Mouse (Mus musculus) forebrain, embryonic 16.5 days (tissue): ENCODE results near the gene A830018L16Rik. TPM values are rescaled to one million over a fixed set of nuclear protein-coding genes. Genes with fewer than 3 reads are reported as not detected.

Experiments
- ATAC-seq: fragments of 200-750 bp; cut with Nextera tagmentation; 2 replicates; pipeline ENCODE4 v1.8.0; 2017; ENCODE audit warnings: mild to moderate bottlenecking, moderate library complexity
- H3K27ac ChIP-seq: fragments of 300-500 bp; sonication (generic); 2 replicates; pipeline ENCODE4 v1.5.1; 2014; ENCODE audit warnings: low read length, control low read depth
- H3K27me3 ChIP-seq: fragments of 300-500 bp; sonication (generic); replicated peaks from 2 replicates; pipeline ENCODE4 v1.6.1; 2014; ENCODE audit warnings: low read length; ENCODE audit not compliant: control insufficient read depth, insufficient read depth
- H3K36me3 ChIP-seq: fragments of 300-500 bp; sonication (generic); 2 replicates; pipeline ENCODE4 v1.6.1; 2014; ENCODE audit not compliant: control insufficient read depth, insufficient read depth
- H3K4me1 ChIP-seq: fragments of 300-500 bp; sonication (generic); replicated peaks from 2 replicates; pipeline ENCODE4 v1.6.1; 2014; ENCODE audit warnings: low read length; ENCODE audit not compliant: control insufficient read depth, insufficient read depth
- H3K4me2 ChIP-seq: fragments of 300-500 bp; sonication (generic); 2 replicates; pipeline ENCODE4 v1.6.1; 2014; ENCODE audit warnings: mild to moderate bottlenecking, low read length, control low read depth
- H3K4me3 ChIP-seq: fragments of 300-500 bp; sonication (generic); replicated peaks from 2 replicates; pipeline ENCODE4 v1.5.1; 2014; ENCODE audit warnings: mild to moderate bottlenecking, low read length, control low read depth
- H3K9ac ChIP-seq: fragments of 300-500 bp; sonication (generic); replicated peaks from 2 replicates; pipeline ENCODE4 v1.6.1; 2014; ENCODE audit warnings: low read depth, low read length, control low read depth
- H3K9me3 ChIP-seq: fragments of 300-500 bp; sonication (generic); 2 replicates; pipeline ENCODE4 v1.6.1; 2016; ENCODE audit warnings: low read length; ENCODE audit not compliant: control insufficient read depth
- WGBS: fragments of 180-500 bp; shearing (Covaris S2); extraction: QIAGEN DNeasy Blood & Tissue Kit; methylation state at CpG from one replicate; pipeline ENCODE4 v1.1.7; 2014; 5-methylcytosine and 5-hydroxymethylcytosine counted together
- polyA plus RNA-seq: library from polyadenylated mRNA; unstranded; fragments of >200 nt; fragmentation: Nextera tagmentation; extraction: Ambion mirVana; gene quantifications from 2 replicates; pipeline ENCODE4 v1.2.1, GENCODE M21; 2015

Gene A830018L16Rik
- polyA plus RNA-seq, 1 experiment from 2014 or later: 8.6 TPM

DNA sequence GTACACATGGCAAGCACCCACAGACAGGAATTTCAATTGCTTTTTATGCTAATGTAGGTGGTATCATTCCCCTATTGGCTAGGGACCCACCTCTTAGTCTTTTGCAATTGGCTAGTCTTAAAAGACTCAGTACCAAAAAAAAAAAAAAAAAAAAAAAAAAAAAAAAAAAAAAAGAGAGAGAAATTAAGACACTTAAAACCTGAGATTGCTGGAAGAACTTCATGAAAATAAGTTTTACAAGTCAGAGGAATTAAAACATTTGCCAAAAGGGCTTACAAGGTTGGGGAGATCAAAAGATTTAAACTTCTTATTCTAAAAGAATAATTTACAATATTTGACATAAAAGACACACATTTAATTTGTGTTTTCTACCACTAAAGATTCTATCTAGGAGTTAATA lies 336.2 kb downstream of the A830018L16Rik start:
- Histone ChIP-seq H3K27ac (no peak overlapping the region), H3K4me2 (no peak overlapping the region), H3K9me3 (peaks cover 5% of the 10 kb centered on the region), H3K36me3 (no peaks in the 10 kb centered on the region), H3K4me3 (no peak overlapping the region), H3K27me3 (peaks cover 14% of the 10 kb centered on the region), H3K4me1 (peaks cover 3% of the 10 kb centered on the region; the same call in 1 of the 2 replicates), H3K9ac (no peak overlapping the region)
- ATAC-seq: no peak

DNA sequence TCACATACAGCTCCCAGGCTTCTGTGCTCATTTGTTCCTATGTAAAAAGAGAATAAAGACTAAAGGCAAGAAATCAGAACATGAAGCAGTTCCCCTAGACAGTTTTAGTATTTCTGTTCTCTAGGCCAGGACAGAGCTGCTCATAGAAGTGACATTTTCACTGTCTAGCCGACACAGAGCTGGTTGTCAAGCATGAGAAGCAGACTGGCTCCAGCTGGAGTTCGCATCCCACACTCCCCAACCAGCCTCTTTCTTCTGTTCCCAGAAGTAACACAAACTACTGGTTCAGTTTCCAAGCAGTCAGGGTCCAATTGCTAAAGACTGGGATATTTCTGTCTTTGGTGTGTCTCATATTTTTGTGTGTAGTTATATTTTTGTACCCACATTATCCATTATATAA lies 336.7 kb downstream of the A830018L16Rik start:
- Histone ChIP-seq H3K27me3 (peaks cover 13% of the 10 kb centered on the region), H3K36me3 (no peaks in the 10 kb centered on the region)
- no peak for ATAC-seq

DNA sequence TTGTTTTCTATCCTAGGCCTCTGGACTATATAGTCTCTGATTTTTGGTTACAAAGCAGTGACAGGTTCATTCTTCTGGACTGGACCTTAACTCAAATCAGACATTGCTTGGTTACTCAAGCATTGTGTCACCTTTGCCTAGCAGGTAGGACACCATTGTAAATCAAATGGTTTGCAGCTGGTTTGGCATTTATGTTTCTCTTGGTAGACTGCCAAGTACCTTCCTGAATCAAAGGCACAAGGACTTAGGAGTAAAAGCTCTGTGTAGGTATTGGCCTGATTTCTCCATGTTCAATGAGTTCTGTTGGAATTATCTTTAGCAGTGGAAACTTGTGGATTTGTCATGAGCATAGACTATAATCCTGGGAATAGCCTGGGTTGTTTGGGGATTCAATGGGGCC lies 338.1 kb downstream of the A830018L16Rik start:
- Histone ChIP-seq H3K9ac (no peak overlapping the region), H3K9me3 (peaks cover 2% of the 10 kb centered on the region; the same call in 1 of the 2 replicates), H3K4me1 (peaks cover 3% of the 10 kb centered on the region; the same call in 1 of the 2 replicates), H3K27me3 (peaks cover 10% of the 10 kb centered on the region), H3K27ac (no peak overlapping the region), H3K36me3 (no peaks in the 10 kb centered on the region), H3K4me2 (no peak overlapping the region), H3K4me3 (no peak overlapping the region)
- no peak for ATAC-seq

More for the DNA sequence above, 336.7 kb downstream of the A830018L16Rik start:
- Histone ChIP-seq H3K4me1 (peaks cover 3% of the 10 kb centered on the region; the same call in 1 of the 2 replicates), H3K27ac (no peak overlapping the region), H3K9ac (no peak overlapping the region), H3K4me2 (no peak overlapping the region), H3K9me3 (peaks cover 5% of the 10 kb centered on the region), H3K4me3 (no peak overlapping the region)
- 63% methylated on average over 2 of the region's 2 CpGs for WGBS

DNA sequence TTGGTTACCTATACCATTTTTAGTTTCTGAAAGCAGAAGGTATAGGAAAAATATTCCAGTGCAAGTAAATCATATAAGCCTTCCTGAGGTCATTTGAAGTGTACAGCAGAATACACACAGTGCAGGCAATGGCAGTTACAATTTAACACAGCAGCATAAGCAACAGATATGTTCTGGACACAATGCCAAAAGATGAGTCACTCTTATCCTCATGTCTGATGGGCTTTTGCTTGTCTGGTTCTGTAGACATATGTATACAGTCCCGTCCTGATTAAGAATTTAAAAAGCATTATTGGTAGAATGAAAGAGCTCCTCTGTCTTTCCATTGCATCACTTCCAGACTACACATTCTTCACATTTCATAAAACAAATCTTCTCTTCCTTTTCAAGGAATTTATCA lies 374.4 kb downstream of the A830018L16Rik start:
- Histone ChIP-seq H3K27ac (no peak overlapping the region), H3K4me1 (no peaks in the 10 kb centered on the region), H3K9me3 (no peaks in the 10 kb centered on the region), H3K36me3 (no peaks in the 10 kb centered on the region), H3K27me3 (no peaks in the 10 kb centered on the region), H3K9ac (no peak overlapping the region), H3K4me2 (no peak overlapping the region), H3K4me3 (no peak overlapping the region)
- no peak for ATAC-seq
- 41% methylated on average over 1 of the region's 1 CpGs for WGBS

DNA sequence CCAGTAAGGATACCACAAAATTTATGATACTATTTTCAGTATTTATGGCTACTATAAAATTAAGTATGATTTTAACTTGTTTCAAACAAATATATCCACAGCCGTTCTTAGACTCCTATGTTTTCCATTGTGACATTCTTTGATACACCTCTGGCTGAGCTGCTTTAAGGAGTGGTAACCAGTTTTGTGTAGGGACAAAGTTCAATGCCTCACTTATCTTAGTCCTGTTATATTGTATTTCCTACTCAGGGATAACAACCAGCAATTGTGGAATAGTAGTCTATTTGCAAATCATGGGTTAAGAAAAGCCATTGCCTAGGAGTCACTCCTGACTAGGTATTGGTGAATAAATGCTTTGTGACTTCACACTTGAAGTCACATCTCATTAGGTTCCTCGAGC lies 378.9 kb downstream of the A830018L16Rik start:
- Histone ChIP-seq H3K4me2 (no peak overlapping the region), H3K9me3 (no peaks in the 10 kb centered on the region), H3K9ac (no peak overlapping the region), H3K27ac (no peak overlapping the region), H3K4me1 (0 out of 2 replicates have a peak, but pooled peaks cover 3% of the 10 kb centered on the region), H3K36me3 (no peaks in the 10 kb centered on the region), H3K27me3 (no peaks in the 10 kb centered on the region), H3K4me3 (no peak overlapping the region)
- WGBS: 83% methylated on average over 2 of the region's 2 CpGs
- ATAC-seq: no peak

DNA sequence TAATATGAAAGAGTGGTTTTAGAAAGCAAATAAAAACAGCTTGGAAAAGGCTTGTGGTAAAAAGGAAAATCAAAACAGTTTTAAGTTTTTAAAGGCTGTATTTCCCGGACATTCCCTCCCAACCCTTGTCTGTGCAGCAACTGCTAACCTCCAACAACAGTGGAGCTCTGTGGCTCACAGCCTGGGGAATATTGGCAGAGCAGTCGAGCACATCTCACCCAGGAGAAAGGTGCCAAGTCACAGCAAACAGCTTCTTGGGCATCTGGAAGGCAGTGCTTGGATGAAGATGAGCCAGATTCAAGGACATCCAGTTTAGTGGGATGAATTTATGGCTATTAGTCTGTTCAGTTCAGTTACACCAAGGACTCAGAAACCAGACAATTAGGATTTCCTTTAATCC lies 381.8 kb downstream of the A830018L16Rik start:
- Histone ChIP-seq H3K9ac (no peak overlapping the region), H3K27ac (no peak overlapping the region), H3K27me3 (no peaks in the 10 kb centered on the region), H3K4me2 (no peak overlapping the region), H3K4me3 (no peak overlapping the region), H3K4me1 (0 out of 2 replicates have a peak, but pooled peaks cover 3% of the 10 kb centered on the region), H3K9me3 (no peaks in the 10 kb centered on the region), H3K36me3 (no peaks in the 10 kb centered on the region)
- 41% methylated on average over 2 of the region's 2 CpGs for WGBS
- ATAC-seq: no peak

DNA sequence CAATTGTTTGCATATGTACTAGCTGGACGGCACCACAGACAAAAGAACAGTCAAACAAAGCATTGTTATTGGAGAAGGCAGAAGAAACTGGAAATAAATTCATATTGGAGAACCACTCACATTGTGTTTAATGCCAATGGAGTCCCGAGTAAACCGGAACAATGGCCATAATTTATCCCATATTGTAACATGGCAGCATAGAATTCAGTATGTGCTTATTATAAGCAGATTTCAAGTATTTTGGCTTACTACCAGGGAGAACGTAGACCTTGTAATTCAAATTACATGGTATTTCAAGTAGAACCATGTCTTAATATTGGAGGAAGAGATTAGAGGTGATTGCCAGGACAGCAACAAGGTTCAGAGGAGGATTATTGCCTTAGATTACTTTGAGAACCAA lies 458.9 kb downstream of the A830018L16Rik start:
- no peak for ATAC-seq
- 85% methylated on average over 4 of the region's 4 CpGs for WGBS
- H3K27ac ChIP-seq: no peak overlapping the region
- H3K36me3 ChIP-seq: no peaks in the 10 kb centered on the region
- H3K27me3 ChIP-seq: no peaks in the 10 kb centered on the region
- H3K9me3 ChIP-seq: no peaks in the 10 kb centered on the region
- H3K4me2 ChIP-seq: no peak overlapping the region
- no peak overlapping the region for H3K9ac ChIP-seq
- H3K4me1 ChIP-seq: no peaks in the 10 kb centered on the region
- no peak overlapping the region for H3K4me3 ChIP-seq

DNA sequence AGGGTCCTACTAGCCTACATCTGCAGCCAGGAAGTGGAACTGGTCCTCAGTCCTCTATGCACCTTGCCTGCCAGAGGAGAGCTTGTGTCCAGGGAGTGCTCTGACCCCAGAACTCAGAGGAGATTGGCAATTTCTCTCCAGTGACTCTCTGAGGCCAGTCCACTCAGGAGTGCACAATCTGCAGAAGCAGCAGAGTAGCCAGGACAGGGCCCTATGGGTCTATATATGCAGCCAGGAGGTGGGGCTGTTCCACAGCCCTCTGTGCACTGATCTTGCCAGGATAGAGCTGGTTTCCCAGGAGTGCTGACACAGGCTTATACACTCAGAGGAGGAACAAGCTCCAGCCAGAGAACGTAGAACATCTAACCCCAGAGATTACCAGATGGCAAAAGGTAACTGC lies 459.7 kb downstream of the A830018L16Rik start:
- WGBS: 81% methylated on average over 1 of the region's 1 CpGs
- ATAC-seq: no peak
- no peaks in the 10 kb centered on the region for H3K4me1 ChIP-seq

DNA sequence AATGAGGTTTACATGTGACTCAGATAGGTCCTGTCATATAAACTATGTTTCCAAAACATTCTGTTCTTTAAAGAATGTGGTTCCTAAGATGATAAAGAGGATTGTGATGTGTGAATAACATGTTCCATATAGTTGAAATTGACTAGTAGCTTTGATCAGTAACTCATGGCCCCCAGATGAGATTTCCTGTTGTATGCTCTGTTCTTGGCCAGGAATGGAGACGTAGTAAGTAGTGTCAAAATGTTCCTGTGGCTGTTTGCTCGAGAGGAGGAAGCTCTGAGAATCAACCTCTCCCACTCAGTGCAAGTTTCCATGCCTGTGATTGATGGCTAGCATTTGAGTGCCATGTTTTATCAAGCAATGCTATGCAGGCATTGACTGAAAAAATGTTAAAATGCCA lies 467.8 kb downstream of the A830018L16Rik start:
- Histone ChIP-seq H3K27ac (no peak overlapping the region), H3K4me1 (no peaks in the 10 kb centered on the region), H3K4me3 (no peak overlapping the region), H3K27me3 (no peaks in the 10 kb centered on the region), H3K4me2 (no peak overlapping the region), H3K36me3 (no peaks in the 10 kb centered on the region), H3K9ac (no peak overlapping the region), H3K9me3 (no peaks in the 10 kb centered on the region)
- ATAC-seq: no peak
- 63% methylated on average over 2 of the region's 2 CpGs for WGBS

More for the DNA sequence above, 459.7 kb downstream of the A830018L16Rik start:
- H3K4me2 ChIP-seq: no peak overlapping the region
- no peaks in the 10 kb centered on the region for H3K9me3 ChIP-seq
- no peaks in the 10 kb centered on the region for H3K36me3 ChIP-seq
- no peak overlapping the region for H3K27ac ChIP-seq
- H3K9ac ChIP-seq: no peak overlapping the region
- no peaks in the 10 kb centered on the region for H3K27me3 ChIP-seq
- H3K4me3 ChIP-seq: no peak overlapping the region

DNA sequence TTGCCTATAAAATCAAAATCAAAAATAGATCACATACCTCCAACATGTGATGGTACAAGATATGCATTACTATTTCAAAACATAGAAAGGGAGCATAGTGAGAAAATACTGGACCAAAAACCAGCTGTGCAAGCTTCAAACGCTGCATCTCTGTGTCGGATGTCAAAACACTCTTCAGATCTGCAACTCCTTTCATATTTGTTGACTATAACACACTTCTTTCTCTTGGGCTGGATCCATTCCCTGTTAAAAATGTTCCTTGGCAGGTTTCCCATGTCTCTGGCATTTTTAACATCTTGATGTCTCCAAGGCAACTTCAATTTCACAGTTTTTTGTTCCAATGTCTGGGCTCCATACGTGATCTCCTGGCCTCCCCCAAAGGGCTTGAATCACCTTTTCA lies 481.8 kb downstream of the A830018L16Rik start:
- no peak overlapping the region for H3K4me2 ChIP-seq
- H3K9ac ChIP-seq: no peak overlapping the region
- no peaks in the 10 kb centered on the region for H3K36me3 ChIP-seq
- H3K4me3 ChIP-seq: no peak overlapping the region
- no peaks in the 10 kb centered on the region for H3K9me3 ChIP-seq
- H3K4me1 ChIP-seq: no peaks in the 10 kb centered on the region; the same call in 1 of the 2 replicates
- no peaks in the 10 kb centered on the region for H3K27me3 ChIP-seq
- peak; percentile 18; the same call in 1 of the 2 replicates for ATAC-seq
- H3K27ac ChIP-seq: no peak overlapping the region
- 50% methylated on average over 3 of the region's 3 CpGs for WGBS
